Mouse (Mus musculus): ENCODE data around the gene Wdtc1.

Gene Wdtc1

DNA sequence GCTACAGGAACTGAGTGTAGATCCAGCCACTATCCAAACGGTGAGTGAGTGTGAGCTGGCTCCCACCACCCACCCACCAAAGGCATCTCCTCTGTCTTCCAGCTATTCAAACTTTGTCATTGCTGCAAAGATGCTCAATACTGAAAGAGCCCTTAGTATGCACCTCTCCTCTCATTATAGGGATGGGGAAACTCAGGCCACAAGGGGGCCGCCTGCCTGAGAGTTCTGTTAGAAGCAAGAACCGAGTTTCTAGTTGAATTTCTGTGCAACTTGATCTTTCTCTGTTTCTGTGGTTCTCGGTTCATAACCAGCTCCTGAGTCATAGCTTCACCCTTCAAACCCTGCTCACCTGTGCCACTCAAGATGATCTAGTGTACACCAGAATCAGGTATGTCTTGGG, 101.2 kb downstream of the Wdtc1 start:
- no peak for DNase-seq (ENCODE audit: low read depth, low spot score)

- no peak for DNase-seq (ENCODE audit: low read depth, low spot score)
Measured at GRCm38 (mm10) chr4:133251214-133251613, 102.1 kb downstream of the Wdtc1 start.

- DNase-seq (ENCODE audit: low read depth, low spot score): no peak
Measured at GRCm38 (mm10) chr4:133250609-133251008, 102.7 kb downstream of the Wdtc1 start.

DNA sequence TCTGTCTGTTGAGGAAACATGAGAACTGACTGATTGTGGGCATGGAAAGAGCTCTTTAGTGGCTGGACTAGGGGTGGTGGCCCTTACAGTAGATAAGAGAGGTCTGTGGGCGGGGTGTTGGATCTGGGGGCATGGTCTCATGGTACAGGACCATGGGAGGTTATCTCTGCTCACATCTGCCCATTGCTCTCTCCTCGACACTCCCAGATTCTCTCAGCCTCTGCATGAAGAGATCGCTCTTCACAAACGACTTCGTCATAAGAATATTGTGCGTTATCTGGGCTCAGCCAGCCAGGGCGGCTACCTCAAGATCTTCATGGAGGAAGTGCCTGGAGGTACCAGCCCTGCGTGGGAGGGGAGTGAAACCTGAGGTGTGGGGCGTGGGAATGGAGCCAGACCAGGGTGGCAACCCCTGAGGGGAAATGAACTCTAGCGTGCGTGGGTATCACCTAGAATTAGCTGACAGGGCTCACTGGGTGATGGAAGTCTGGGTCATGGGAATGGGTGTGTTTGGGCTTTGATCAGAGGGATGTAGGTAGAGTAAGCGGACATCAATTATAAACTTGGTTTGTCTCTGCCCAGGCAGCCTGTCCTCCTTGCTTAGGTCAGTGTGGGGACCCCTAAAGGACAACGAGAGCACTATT, 105.4 kb downstream of the Wdtc1 start:
- DNase-seq (ENCODE audit: low read depth, low spot score): no peak

GRCm38 (mm10) chr4:133247072-133247471, 106.2 kb downstream of the Wdtc1 start:
- DNase-seq (ENCODE audit: low read depth, low spot score): no peak

DNA sequence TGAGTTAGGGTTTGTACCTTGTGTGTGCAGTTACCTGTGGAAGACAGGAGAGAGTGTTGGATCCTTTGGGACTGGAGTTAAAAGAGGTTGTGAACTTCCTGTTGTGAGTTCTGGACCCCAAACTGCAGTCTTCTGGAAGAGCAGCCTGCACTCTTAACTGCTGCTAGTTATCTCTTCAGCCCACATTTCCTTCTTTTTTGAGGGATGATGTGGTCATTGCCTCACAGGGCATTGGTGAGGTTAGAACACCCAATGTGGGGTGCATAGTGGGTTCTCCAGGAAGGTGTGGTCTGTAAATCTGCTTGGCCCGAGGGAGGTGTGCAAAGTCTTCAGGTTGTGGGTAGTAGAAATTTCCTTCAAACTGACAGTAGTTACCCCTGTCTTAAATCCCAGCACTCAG, 109.0 kb downstream of the Wdtc1 start:
- no peak for DNase-seq (ENCODE audit: low read depth, low spot score)

GRCm38 (mm10) chr4:133243538-133243937, 109.7 kb downstream of the Wdtc1 start:
- DNase-seq (ENCODE audit: low read depth, low spot score): no peak

DNA sequence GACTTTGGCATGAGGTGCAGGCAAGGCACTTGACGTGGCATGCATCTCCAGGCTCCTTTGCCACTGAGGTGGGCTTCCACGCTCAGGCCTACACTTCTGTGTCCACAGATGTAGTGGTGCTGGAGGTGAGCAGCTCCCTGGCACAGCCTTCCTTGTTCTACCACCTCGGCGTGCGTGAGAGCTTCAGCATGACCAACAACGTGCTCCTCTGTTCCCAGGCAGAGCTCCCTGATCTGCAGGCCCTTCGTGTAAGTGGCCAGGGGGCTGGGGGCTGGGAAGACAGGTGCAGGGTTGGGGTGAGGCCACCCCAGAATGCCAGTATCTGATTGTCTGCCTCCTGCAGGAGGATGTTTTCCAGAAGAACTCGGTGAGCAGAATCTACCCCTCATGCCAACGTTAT, 110.6 kb downstream of the Wdtc1 start:
- DNase-seq (ENCODE audit: low read depth, low spot score): no peak

Data from retina, adult 2 months (tissue).